In the genomic region with DNA sequence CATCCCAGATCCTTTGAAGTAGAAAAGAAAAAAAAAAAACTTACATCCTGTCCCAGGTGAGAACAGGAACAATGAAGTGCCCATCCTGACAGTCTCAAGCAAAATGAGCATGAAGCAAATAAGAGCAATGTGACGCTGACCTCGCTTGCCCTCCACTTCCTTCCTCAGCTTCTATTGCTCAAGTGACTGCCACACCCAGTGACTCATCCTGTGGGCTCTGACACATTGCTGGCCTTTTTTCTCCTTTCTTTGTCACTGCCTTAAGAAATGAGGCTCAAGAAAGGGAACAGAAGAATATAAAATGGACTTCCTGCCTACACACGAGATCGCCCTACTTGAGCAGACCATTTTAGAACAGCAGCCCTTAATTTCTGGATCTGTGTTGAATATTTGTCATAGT, we compare ENCODE assay signal across 9 mouse cellular contexts. TPM values are rescaled to one million over a fixed set of nuclear protein-coding genes. Genes with fewer than 3 reads are reported as not detected.
DNase-seq lines count a peak whose midpoint lies in the region; ATAC-seq and TF ChIP-seq lines count a peak whose summit lies in the region.
"Had no signal": no experiment of that assay in that cellular context is flagged by ENCODE, and none has a peak within 500 bp of the region (broad histone marks: within the 10 kb centered on the region; RNA-seq: fewer than 3 reads in every experiment).

No protein-coding gene starts in this region.

- H3K4me1 ChIP-seq in kidney, adult 2 months (ENCODE audit: control insufficient read depth, insufficient read depth, low read length), result no peaks in the 10 kb centered on the region
- H3K4me1 ChIP-seq in kidney, embryonic 15.5 days, result no peaks in the 10 kb centered on the region; the same call in 1 of the 2 replicates
- peaks cover 2% of the 10 kb centered on the region; the same call in 1 of the 2 replicates for H3K4me1 ChIP-seq in brown adipose tissue, adult 24 weeks (ENCODE audit: control insufficient read depth, insufficient read depth, insufficient read length, low read length)
- peaks cover 9% of the 10 kb centered on the region for H3K4me1 ChIP-seq in olfactory bulb, adult 2 months (ENCODE audit: control insufficient read depth, insufficient read depth, low read length)
- H3K4me1 ChIP-seq in hindbrain, postnatal 0 days (ENCODE audit: insufficient read depth, low read length), result no peaks in the 10 kb centered on the region
- no peaks in the 10 kb centered on the region for H3K4me1 ChIP-seq in forebrain, embryonic 16.5 days (replicated peaks; ENCODE audit: control insufficient read depth, insufficient read depth, low read length)
- H3K4me1 ChIP-seq: hindbrain, embryonic 15.5 days had no signal

- TF ChIP-seq CTCF in kidney, adult 2 months (conservative IDR thresholded peaks at IDR 0.05; ENCODE audit: insufficient read depth, insufficient read length, low read depth, low read length), result no peak
- TF ChIP-seq CTCF in olfactory bulb, adult 2 months (IDR thresholded peaks at IDR 0.05; ENCODE audit: insufficient read depth, low read depth, low read length), result no peak
- no peak for TF ChIP-seq CTCF in hindbrain, postnatal 0 days (IDR thresholded peaks at IDR 0.05; ENCODE audit: low read depth)

- ATAC-seq in kidney, embryonic 15.5 days (replicated peaks; ENCODE audit: low FRiP score), result no peak
- ATAC-seq in hindbrain, postnatal 0 days, result no peak
- no peak for ATAC-seq in forebrain, embryonic 16.5 days
- no peak for ATAC-seq in erythroblast, adult 5-6 weeks (replicated peaks; ENCODE audit: low FRiP score, poor library complexity, severe bottlenecking)

- H3K9me3 ChIP-seq in kidney, embryonic 15.5 days (replicated peaks), result no peaks in the 10 kb centered on the region
- H3K9me3 ChIP-seq in hindbrain, postnatal 0 days (ENCODE audit: low read length), result no peaks in the 10 kb centered on the region
- H3K9me3 ChIP-seq in forebrain, embryonic 16.5 days (ENCODE audit: control insufficient read depth, low read length), result no peaks in the 10 kb centered on the region
- H3K9me3 ChIP-seq: hindbrain, embryonic 15.5 days had no signal

- no peaks in the 10 kb centered on the region for H3K36me3 ChIP-seq in kidney, adult 2 months (ENCODE audit: control insufficient read depth, insufficient read depth, low read length)
- no peaks in the 10 kb centered on the region for H3K36me3 ChIP-seq in kidney, embryonic 15.5 days
- no peaks in the 10 kb centered on the region for H3K36me3 ChIP-seq in hindbrain, postnatal 0 days (ENCODE audit: insufficient read depth, low read length)
- H3K36me3 ChIP-seq in forebrain, embryonic 16.5 days (ENCODE audit: control insufficient read depth, insufficient read depth), result no peaks in the 10 kb centered on the region

- H3K27ac ChIP-seq in kidney, adult 2 months (ENCODE audit: insufficient read depth, low read depth, low read length), result no peak overlapping the region; the same call in 1 of the 2 replicates
- H3K27ac ChIP-seq in kidney, embryonic 15.5 days, result no peak overlapping the region
- H3K27ac ChIP-seq in brown adipose tissue, adult 24 weeks (replicated peaks; ENCODE audit: low read depth, low read length), result peak overlapping the region; percentile 89
- 0 out of 2 replicates have a peak overlapping the region, but pooled peaks have one; percentile 15 for H3K27ac ChIP-seq in olfactory bulb, adult 2 months (ENCODE audit: insufficient read depth, low read depth, low read length)
- no peak overlapping the region for H3K27ac ChIP-seq in hindbrain, postnatal 0 days
- H3K27ac ChIP-seq in forebrain, embryonic 16.5 days (ENCODE audit: low read length), result no peak overlapping the region
- H3K27ac ChIP-seq: hindbrain, embryonic 15.5 days had no signal

- H3K4me2 ChIP-seq in kidney, embryonic 15.5 days, result no peak overlapping the region
- no peak overlapping the region for H3K4me2 ChIP-seq in hindbrain, postnatal 0 days (ENCODE audit: low read depth, low read length)
- no peak overlapping the region for H3K4me2 ChIP-seq in forebrain, embryonic 16.5 days (ENCODE audit: low read length)
- H3K4me2 ChIP-seq: hindbrain, embryonic 15.5 days had no signal

- no peak overlapping the region for H3K4me3 ChIP-seq in kidney, adult 2 months (ENCODE audit: insufficient read depth, low read depth, low read length)
- H3K4me3 ChIP-seq in kidney, embryonic 15.5 days (replicated peaks), result no peak overlapping the region
- no peak overlapping the region for H3K4me3 ChIP-seq in brown adipose tissue, adult 24 weeks (ENCODE audit: insufficient read depth, low read depth, low read length)
- no peak overlapping the region for H3K4me3 ChIP-seq in olfactory bulb, adult 2 months (ENCODE audit: insufficient read depth, low read depth, low read length)
- no peak overlapping the region for H3K4me3 ChIP-seq in hindbrain, postnatal 0 days (ENCODE audit: low read length)
- H3K4me3 ChIP-seq in forebrain, embryonic 16.5 days (replicated peaks; ENCODE audit: low read length), result no peak overlapping the region
- H3K4me3 ChIP-seq: hindbrain, embryonic 15.5 days had no signal

- H3K27me3 ChIP-seq in kidney, adult 2 months (replicated peaks; ENCODE audit: control insufficient read depth, insufficient read depth, low read length), result no peaks in the 10 kb centered on the region
- H3K27me3 ChIP-seq in kidney, embryonic 15.5 days, result no peaks in the 10 kb centered on the region
- H3K27me3 ChIP-seq in hindbrain, postnatal 0 days (ENCODE audit: insufficient read depth, low read length), result no peaks in the 10 kb centered on the region
- no peaks in the 10 kb centered on the region for H3K27me3 ChIP-seq in forebrain, embryonic 16.5 days (replicated peaks; ENCODE audit: control insufficient read depth, insufficient read depth, low read length)
- H3K27me3 ChIP-seq: hindbrain, embryonic 15.5 days had no signal

- no peak for TF ChIP-seq POLR2A in kidney, adult 2 months (IDR thresholded peaks at IDR 0.05; ENCODE audit: low read depth, low read length)
- TF ChIP-seq POLR2A in olfactory bulb, adult 2 months (IDR thresholded peaks at IDR 0.05; ENCODE audit: insufficient read depth, low read depth, low read length), result no peak

- no peak overlapping the region for H3K9ac ChIP-seq in kidney, embryonic 15.5 days
- H3K9ac ChIP-seq in hindbrain, postnatal 0 days (replicated peaks; ENCODE audit: low read length), result no peak overlapping the region
- H3K9ac ChIP-seq in forebrain, embryonic 16.5 days (replicated peaks; ENCODE audit: low read depth, low read length), result no peak overlapping the region
- H3K9ac ChIP-seq: hindbrain, embryonic 15.5 days had no signal

- peak; percentile 62 for DNase-seq in kidney, adult 2 months
- DNase-seq in kidney, adult 8-10 months, result peak; percentile 13 to 33
- no peak for DNase-seq in hindbrain, postnatal 0 days (ENCODE audit: low spot score)

- WGBS in kidney, adult 2 months, result 55% methylated on average over 4 of the region's 4 CpGs
- 65% methylated on average over 4 of the region's 4 CpGs for WGBS in kidney, embryonic 15.5 days
- WGBS in olfactory bulb, adult 2 months, result 70% methylated on average over 4 of the region's 4 CpGs
- WGBS in hindbrain, postnatal 0 days, result 79% methylated on average over 4 of the region's 4 CpGs
- 87% methylated on average over 4 of the region's 4 CpGs for WGBS in forebrain, embryonic 16.5 days

RNA-seq across cellular contexts. Expression of gene Pid1, which starts 42.9 kb away (rescaled TPM):
- polyA plus RNA-seq in kidney, adult 2 months (2012; rRNA removed), result 6.7 and 8.5 TPM in 2 replicates
- polyA plus RNA-seq in kidney, embryonic 15.5 days (2015; fragmentation: Nextera tagmentation; extraction: Ambion mirVana), result 34.5 and 35.9 TPM in 2 replicates
- polyA plus RNA-seq in brown adipose tissue, adult 24 weeks (2012; ENCODE audit: insufficient read depth, insufficient read length, missing spikeins), result 15.8 and 21.8 TPM in 2 replicates
- polyA plus RNA-seq in olfactory bulb, adult 2 months (2012; ENCODE audit: insufficient read depth, insufficient read length, low replicate concordance, missing spikeins), result not detected in 2 replicates
- total RNA-seq in hindbrain, postnatal 0 days (2014; rRNA removed), result 71.1 and 74.1 TPM in 2 replicates
- polyA plus RNA-seq in hindbrain, postnatal 0 days (2015; fragmentation: Nextera tagmentation; extraction: Ambion mirVana), result 72.1 and 74.9 TPM in 2 replicates
- 58.1 and 67.0 TPM in 2 replicates for polyA plus RNA-seq in forebrain, embryonic 16.5 days (2015; fragmentation: Nextera tagmentation; extraction: Ambion mirVana)
- total RNA-seq in erythroblast, adult 5-6 weeks (2015; ENCODE audit: low replicate concordance), result 4.0 and 11.7 TPM in 2 replicates
- total RNA-seq in erythroblast, adult 5-6 weeks (2017; ENCODE audit: low replicate concordance), result 8.1 and 8.6 TPM in 2 replicates

Comparison
In these comparisons a context has a peak if more than half of its experiments do, and no peak if none do; other contexts are left out.
1. H3K27ac ChIP-seq: peak in brown adipose tissue, adult 24 weeks (single experiment) and olfactory bulb, adult 2 months (single experiment); none in kidney, adult 2 months (single experiment), kidney, embryonic 15.5 days (single experiment), hindbrain, postnatal 0 days (single experiment) and forebrain, embryonic 16.5 days (single experiment).